Mouse (Mus musculus): ENCODE data around the gene Sbsn.
A peak's percentile ranks its signal among the peaks of the same experiment; 100 is the strongest.

DNA sequence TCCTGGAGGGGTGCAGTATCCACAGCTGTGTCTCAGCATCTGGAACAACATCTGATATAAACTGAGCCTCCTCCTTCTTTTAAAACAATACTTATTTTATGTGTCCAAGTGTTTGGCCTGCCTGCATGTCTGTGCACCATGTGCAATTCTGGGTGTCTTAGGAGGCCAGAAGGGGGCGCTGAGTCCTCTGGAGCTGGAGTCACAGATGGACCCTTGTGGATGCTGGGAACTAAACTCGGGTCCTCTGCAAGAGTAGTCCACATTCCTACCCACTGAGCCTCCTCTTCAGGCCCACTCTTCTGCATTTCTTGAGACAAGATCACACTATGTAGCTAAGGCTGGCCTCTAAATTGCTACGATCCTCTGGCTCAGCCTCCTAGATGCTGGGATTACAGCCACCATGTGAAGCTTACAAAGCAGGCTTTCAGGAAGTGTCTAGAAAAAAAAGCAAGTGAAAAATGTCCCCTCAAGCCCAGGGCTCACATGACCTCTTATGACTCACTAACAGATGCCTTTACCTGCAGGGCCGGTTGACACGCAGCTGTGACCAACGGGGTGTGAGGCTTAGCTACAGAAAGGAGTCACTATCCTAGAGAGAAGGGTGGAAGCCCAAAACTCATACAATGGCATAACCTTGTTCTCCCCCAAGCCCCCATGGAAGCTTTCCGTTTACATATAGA is 3.6 kb upstream of the Sbsn start:
- peak; percentile 52 for TF ChIP-seq CTCF (IDR thresholded peaks at IDR 0.05; ENCODE audit: low read depth)
- TF ChIP-seq EP300 (IDR thresholded peaks at IDR 0.05; ENCODE audit: low read depth) = no peak

Measured in liver, embryonic 14.5 days (tissue).